Mouse (Mus musculus) v-Abl transformed pro-B cells (cell line): Measurements from ENCODE around the gene Mvb12b.

ENCODE experiments used
- in situ Hi-C, 2 experiments: fragments of 400-800 bp; cut with MboI; formaldehyde crosslinking; loops; one replicate each; pipeline ENCODE4 v1.15.1; 2025; ENCODE audit not compliant: unreplicated experiment in 2 of 2

The Mvb12b gene

DNA sequence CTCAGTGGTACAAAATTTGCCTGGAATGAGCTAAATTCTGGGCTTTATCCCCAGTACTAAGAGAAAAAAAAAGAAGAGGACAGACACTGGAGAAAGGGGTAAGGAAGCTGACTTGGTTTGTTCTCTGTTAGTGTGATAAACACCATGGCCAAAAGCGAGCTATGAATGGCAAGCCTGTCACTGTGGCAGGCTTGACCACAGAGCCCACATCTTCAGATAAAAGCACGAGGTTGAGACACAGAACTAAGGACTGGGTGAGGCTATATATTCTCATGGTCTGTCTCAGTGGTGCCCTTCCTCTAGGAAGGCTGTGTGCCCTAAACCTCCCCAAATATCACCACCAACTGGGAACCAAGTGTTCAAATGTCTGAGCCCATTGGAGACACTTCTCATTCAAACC, 31.0 kb downstream of the Mvb12b start:
- in situ Hi-C loops: no loop called here

DNA sequence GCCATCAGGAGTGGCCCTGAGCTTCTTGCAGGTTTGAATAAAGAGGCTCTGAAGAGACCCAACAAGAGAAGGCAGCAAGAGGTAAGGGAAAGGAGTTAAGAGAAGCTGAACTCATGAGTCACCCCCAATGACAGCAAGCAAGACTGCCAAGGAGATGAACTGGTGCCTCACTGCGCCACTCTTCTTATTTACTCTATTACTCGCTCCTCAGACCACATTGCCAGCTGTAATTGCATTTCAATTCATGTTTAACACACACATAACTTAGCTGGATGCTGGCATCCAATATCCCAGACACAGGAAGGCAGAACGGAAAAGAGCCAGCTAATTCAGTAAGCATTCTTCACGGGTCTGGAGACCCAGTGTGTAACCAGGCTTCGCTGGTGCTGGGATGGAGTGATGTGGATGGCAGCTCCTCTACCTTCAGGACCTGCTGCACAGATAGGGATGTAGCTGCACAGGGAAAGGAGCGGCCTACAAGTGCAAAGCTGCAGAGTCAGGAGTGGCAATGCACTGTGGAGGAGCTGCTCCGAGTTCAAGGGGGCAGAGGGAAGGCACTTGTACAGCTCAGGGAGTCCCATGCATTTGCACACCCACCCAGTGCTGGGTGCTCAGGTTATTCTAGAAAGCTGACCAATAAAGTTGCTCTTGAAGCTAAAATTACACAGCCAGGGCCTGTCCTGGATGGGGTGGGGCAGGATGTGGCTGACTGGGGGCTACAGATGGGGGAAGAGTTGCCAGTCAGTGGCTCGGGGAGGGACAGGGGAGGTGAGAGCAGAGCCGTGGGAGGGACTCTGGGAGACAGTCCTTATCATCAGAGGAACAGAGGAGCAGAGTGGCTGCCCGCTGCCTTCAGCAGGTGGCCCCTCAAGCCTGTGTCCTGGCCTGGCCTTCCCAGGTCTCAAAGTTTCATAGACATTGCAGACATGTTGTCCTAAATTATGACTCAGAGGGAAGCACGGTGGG, 34.5 kb downstream of the Mvb12b start:
- in situ Hi-C loops: no loop called here

DNA sequence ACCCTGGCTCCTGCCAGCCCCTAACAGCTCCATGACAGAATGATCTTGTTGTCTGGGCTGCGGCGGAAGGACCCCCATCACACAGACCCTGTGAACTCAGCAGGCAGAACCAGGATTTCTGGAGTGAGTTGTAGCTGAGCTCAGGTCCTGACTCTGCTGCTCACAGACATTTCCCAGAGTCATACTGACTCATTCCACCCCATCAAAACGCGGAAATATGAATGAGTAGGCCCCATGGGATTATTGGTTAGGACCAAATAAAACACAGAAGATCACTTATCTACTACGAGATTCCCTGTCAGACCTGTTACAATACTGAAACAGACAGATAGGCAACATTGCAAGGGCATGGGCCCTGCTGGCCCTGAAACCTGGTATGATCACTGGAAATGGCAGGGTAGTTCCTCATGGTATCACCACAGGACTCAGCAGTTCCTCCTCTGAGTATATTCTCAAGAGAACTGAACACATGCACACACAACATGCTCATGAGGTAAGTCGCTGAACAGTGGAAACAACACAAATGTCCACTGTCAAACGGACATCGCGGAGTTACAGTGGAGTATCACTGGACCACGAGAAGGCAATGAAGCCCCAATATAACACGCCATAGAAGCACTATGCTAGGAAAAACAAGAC, 40.4 kb downstream of the Mvb12b start:
- in situ Hi-C loops: loop anchor here in 1 of 2 experiments (5.0 kb wide), 1 partner anchor 65 kb away; no protein-coding TSS in a partner anchor

DNA sequence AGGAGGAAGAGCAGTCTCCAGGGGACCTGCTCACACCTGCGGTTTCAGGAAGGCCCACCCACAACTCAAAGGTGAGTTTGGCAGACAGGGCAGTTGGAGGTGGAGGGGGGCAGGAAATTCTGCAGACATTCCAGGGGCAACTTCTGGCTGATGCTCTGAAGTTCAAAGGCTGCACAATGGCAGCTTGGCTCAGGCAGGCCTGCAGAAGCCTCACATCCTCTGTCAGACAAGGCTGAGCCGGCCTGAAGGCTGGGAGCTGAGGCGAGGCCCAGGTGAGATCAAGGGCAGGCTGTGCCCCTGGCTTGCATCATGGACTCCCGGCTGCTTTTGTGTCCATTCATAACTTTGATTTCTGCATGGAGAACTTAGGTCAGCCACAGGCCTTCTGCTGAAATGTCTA, 41.1 kb downstream of the Mvb12b start:
- in situ Hi-C loops: loop anchor here in 1 of 2 experiments (5.0 kb wide), 1 partner anchor 66 kb away; no protein-coding TSS in a partner anchor

DNA sequence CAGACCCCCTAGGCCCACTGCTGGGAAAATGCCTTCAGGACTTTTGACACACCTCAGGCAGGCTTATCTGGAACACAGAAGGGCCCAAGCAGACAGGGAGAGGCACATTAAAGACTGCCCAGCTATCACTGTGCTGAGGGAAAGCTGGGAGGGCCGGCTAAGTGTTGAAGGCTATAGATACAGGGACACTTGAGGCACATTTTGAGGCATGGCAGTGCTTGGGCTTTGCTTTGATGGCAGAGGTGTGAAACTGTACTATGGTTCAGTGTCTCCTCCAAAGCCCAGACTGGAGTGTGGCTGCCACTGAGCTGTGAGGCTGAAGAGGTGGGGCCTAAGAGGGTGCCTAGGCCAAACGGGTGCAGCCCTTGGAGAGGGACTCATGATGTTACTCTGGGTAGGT, 44.1 kb downstream of the Mvb12b start:
- in situ Hi-C loops: no loop called here

DNA sequence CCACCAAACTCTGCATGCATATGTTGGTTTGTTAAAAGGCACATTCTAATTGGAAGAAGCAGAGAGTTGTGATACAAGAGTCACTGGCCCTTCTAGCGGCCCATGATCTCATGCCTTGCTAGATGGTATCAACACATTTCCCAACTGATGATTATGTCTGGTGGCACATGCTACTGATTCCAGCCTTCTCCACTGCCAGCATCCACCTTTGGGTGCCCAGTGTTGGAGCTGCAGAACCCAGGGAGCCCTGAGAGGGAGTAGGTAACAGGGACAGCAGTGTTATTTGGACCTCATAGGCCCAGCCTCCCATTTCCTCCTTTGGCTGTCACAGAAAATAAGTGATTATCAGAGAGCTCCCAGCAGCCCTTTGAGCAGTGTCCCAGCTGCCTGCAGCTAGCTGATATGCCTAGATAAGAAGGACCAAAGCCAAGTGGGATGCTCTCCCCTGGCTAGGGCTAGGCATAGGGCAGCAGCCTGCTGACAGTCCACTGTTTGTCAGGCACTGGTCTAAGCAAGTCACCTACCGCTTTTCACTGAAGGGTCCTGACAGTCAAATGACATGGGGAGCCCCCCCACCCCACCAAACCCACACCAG, 44.7 kb downstream of the Mvb12b start:
- in situ Hi-C loops: no loop called here

DNA sequence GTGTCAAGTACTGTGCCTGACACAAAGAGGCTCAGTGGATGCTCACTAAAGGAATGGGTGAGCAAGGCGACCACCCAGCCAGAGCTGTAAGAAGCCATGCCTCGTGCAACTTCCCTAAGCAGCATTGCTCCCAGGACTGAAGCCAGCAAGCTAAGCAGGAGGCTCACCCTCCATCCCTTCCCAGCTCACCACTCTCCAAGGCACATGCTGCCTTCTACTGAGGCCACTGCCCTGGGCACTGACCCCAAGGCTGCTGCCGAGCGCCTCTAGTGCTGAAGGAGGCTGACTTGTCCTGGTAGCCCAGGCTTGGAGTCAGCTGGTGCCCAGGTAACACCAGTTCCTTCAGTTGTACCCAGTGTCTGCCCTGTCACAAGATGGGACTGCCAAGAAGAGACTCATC, 45.8 kb downstream of the Mvb12b start:
- in situ Hi-C loops: no loop called here

DNA sequence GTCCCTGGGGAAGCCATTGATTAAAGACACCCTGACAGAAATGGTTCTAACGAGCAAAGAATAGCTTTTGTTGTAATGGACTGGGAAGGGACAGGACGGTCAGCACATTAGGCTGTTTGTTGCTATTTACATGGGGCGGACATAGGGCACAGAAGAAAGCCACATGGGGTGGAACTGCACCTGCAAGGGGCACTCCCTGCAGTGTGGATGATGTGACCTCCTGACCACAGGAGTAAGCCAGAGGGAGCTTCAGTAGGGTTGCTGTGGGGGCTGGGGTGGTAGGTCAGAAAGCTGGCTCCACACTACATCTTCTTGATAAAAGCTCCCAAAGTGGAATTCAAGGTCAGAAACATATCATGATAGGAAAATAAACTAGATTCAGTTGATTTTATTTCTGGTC, 47.3 kb downstream of the Mvb12b start:
- in situ Hi-C loops: no loop called here

DNA sequence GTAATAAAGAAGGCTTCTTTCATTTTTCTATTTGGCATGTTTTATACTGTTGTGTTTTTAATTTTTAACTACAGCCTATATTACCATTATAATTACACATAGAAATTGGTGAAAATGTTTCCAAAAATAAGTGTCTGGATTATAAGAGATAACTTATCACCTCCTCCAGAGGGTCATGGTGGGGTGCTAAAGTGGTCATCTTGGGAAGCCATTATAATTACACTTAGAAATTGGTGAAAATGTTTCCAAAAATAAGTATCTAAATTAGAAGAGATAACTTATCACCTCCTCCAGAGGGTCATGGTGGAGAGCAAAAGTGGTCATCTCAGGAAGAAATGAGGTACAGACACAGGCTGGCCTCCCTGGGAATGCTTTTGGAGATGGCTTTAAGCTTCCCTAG, 48.5 kb downstream of the Mvb12b start:
- in situ Hi-C loops: no loop called here

DNA sequence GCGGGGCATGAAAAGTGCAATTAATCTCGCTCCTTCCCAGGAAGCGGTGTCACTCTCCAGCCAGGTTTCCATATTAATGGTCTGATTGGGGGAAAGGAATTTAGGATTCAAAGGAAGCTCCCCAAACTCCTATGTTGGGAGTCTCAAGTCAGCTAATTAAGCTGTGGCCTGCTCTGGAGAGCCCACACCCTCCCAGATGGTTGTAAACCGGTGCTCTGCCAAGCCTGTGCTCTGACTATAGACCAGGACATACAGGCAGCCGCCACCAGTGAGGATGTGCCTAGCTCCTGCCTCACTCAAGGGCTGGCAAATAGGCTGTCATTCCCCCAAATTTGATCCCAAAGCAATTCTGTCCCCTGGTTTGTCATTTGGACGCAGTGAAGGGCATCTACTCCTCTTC, 50.4 kb downstream of the Mvb12b start:
- in situ Hi-C loops: no loop called here

DNA sequence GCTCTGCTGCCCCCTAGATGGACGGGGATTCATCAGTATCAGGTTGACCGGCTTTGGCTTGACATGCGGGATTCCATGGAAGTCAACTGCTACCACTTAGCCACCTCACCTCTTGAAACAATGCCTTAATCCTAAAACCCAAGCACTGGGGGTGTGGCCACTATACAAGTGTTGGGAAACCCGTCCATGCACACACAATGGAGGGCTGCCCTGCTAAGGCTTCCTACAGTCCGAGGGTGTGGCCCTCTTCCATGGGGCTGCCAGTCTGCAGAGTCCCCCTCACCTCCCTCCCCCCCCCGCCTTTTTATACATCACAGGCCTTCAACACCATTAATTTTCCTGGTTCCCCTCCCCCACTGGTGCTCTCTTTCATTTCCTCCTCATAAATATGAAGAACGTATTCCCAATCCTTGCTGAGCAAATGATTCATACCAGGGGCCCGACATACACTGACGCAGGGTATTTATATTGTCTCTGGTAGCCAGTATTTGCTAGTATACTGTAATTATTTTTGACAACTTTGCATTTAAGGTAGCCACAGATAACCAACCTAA, 51.0 kb downstream of the Mvb12b start:
- in situ Hi-C loops: no loop called here

DNA sequence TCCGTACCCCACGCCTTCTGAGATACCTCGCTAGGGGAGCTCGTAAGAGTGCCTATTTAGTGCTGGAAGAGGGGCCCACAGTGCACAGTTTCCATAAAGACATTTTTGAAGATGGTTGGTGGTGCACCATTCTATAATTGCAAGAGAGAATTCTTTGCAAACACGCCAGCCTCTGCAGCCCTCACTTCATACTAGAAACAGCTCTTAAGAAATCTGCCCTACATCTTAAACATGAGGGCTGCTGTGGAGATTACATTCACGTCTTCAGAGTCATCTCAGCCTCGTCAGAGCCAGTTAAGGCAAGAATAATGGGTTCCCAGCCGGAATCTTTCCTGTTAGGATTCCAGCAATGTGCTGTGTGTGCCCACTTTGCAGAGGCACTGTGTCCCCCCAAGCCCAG, 52.7 kb downstream of the Mvb12b start:
- in situ Hi-C loops: no loop called here

DNA sequence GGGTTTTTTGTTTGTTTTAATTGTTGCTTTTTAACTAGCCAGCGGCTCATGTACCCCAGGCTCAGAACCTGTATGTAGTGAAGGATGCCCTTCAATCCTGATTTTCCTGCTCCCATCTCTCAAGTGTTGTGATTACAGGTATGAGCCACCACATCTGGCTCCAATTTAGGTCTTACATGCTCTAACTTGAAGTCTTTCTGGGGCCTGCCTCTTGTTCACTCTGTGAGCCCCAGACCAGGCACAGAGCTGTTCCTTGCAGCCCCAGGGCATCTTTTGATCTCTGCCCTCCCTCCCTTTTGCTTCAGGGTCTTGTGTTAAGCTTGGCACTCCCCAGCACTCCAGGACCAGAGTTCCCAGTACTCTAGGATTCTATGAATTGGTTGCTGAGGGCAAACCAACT, 53.8 kb downstream of the Mvb12b start:
- in situ Hi-C loops: no loop called here

DNA sequence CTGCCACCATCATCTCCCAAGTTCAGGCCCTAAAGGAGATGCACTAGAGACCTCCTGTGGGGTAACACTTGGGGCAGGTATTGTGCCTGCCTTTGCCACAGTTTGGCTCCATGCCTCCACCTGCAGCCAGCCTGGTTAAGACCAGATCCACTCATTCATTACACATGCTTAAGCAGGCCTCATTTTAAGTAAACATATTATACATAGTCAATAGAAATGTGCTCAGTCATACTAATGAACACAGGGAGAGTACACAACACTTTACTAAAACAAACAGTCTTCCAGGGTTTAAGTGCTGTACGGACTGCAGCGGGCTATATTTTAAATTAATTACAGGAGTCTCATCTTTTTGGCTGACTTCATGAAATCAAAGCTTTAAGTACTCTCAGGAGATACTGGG, 57.9 kb downstream of the Mvb12b start:
- in situ Hi-C loops: loop anchor here in 1 of 2 experiments (5.0 kb wide), 1 partner anchor 77 kb away; no protein-coding TSS in a partner anchor

DNA sequence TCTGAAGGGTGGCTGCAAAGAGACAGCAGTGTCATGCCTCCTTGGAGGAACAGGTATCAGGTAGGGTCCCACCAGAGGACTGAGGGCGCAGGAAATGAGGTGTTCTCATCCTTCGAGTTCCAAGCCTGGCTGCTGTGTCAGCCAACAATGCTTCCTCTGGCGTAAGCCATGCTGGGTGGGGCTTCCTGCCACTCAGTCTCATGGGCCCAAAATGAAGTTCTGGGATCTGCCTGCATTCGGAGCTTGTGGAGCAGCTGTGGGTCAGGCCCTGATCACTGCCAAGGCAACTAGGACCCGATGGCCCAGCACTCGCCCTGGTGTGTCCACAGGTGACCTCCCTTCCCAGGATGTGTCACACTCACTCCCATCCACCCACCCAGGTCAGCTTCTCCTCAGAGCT, 61.0 kb downstream of the Mvb12b start:
- in situ Hi-C loops: loop anchor here in 1 of 2 experiments (5.0 kb wide), 1 partner anchor 81 kb away; no protein-coding TSS in a partner anchor

DNA sequence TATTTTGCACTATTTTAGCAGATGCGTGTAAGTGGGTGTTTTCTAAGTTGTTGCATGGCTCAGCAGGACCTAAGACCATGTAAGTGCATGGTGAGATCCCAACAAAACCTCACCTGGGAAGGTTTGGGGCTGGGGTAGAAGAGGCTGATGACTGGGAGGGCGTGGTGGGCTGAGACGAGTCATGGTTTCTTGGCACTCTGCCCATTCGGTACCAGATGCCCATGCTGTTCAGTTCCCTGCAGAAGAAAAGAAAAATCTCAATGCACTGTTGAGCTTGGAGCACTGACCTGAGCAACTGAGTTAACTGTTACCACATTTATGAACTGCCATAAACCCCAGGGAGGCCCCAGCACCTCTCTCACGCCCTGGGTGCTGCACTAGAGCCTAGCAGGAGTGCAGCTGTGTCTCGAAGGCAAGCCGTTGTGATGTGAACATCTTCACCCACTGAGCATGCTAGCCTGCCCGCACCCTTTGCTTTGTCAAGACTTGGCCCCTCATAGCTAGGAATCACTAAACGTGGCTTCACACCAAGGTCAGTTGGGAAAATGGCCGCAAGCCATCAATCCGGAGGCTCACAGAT, 62.7 kb downstream of the Mvb12b start:
- in situ Hi-C loops: loop anchor here (5.0 kb wide), 5 partner anchors 82 to 697 kb away; no protein-coding TSS in a partner anchor

DNA sequence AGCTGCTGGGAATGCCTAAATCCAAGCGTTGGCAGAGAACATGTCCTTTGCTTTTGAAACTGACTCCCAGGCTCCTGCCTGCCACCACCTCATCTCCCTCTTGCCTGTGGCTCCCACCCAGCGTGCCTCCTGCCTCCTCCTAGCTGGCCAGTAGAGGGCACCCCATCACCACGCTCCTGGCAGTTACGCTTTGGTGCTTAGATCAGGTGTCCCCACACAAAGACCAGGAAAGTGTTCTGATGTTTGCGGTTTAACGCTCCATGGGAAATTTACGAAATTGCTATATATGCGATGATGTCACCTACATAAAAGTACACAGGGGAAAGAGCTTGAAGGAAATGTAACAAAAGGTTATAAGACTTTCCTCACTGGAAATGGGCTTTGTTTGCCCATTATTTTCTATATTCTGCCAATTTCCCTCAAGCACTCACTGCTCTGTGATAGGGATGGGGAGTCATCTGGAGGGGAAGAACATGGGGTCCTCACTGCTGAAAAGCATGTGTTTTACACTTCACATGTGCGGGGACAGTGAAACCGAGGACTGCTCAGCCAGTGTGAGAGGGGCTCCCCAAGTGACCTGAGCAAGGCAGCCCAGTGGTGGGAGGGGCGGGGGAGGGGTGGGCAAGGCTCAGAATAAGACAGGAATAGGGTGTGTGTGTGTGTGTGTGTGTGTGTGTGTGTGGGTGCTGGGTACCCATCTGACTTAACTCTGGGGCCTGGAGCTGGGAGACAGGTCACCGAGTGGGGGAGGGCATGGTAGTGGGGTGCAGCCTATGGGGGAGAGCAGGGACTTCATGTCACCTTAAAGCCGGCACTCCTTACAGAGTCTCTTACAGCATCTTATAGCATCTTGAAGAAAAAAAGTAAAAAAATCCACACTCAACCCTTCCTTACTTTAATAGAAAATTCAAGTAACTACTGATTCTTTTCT, 65.8 kb downstream of the Mvb12b start:
- in situ Hi-C loops: loop anchor here (5.0 kb wide), 4 partner anchors 100 to 700 kb away; no protein-coding TSS in a partner anchor

DNA sequence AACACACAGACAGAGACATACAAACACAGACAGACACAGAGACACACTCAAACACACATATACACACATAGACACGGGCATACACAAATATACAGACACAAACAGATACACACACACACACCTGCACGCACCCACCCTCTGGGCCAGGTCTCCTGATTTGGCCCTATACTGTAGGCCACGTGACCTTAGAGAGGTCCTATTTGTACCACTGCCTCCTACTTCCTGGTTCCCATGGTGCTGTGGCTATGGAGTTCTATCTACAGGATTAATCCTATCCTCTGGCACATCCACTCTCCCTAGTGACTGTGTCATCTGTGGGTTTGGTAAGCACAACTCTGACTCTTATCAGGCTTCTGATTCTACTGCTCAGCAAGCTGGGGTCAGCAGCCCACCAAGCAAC, 67.3 kb downstream of the Mvb12b start:
- in situ Hi-C loops: loop anchor here (5.0 kb wide), 4 partner anchors 102 to 702 kb away; no protein-coding TSS in a partner anchor

DNA sequence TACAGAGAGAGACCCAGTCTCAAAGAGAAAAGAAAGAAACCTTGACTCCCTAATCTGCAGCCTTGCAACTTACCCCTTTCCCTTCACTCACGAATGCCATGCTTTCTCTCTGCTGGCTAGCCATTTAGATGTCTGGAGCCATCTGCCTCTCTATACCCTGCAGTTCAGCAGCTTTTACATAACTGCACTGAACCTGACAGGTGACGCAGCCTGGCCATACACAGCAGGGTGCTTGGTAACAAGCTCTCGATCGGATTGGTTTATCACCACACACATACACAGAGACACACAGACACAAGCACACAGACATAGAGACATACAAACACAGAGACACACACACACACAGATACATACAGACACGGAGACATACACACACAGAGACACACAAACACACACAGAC, 67.7 kb downstream of the Mvb12b start:
- in situ Hi-C loops: loop anchor here (5.0 kb wide), 4 partner anchors 102 to 702 kb away; no protein-coding TSS in a partner anchor
